Mouse (Mus musculus) heart, postnatal 0 days (tissue): ENCODE measurements around the gene Med21. TPM values are rescaled to one million over a fixed set of nuclear protein-coding genes. Genes with fewer than 3 reads are reported as not detected.
A peak's percentile ranks its signal among the peaks of the same experiment; 100 is the strongest.

Experiments
- ATAC-seq: fragments of 200-750 bp; cut with Nextera tagmentation; 2 replicates; pipeline ENCODE4 v1.8.0; 2017; ENCODE audit warnings: low read depth, moderate number of reproducible peaks, moderate library complexity; ENCODE audit not compliant: insufficient read depth
- DNase-seq: peaks from one replicate; pipeline ENCODE4 v3.0.0-alpha.2; 2016; ENCODE audit warnings: low spot score
- H3K27ac ChIP-seq: fragments of 300-500 bp; sonication (generic); 2 replicates; pipeline ENCODE4 v1.5.1; 2014; ENCODE audit warnings: low read depth, mild to moderate bottlenecking
- H3K27me3 ChIP-seq: fragments of 300-500 bp; sonication (generic); 2 replicates; pipeline ENCODE4 v1.6.1; 2014; ENCODE audit warnings: low read length, mixed read lengths; ENCODE audit not compliant: control insufficient read depth, insufficient read depth
- H3K36me3 ChIP-seq: fragments of 300-500 bp; sonication (generic); replicated peaks from 2 replicates; pipeline ENCODE4 v1.6.1; 2014; ENCODE audit warnings: low read length, mixed read lengths; ENCODE audit not compliant: control insufficient read depth, insufficient read depth
- H3K4me1 ChIP-seq: fragments of 300-500 bp; sonication (generic); 2 replicates; pipeline ENCODE4 v1.6.1; 2014; ENCODE audit warnings: antibody characterized with exemption; ENCODE audit not compliant: control insufficient read depth, insufficient read depth
- H3K4me2 ChIP-seq: fragments of 300-500 bp; sonication (generic); 2 replicates; pipeline ENCODE4 v1.6.1; 2014; ENCODE audit warnings: low read depth, mild to moderate bottlenecking, low read length, moderate library complexity
- H3K4me3 ChIP-seq: fragments of 300-500 bp; sonication (generic); 2 replicates; pipeline ENCODE4 v1.5.1; 2014; ENCODE audit warnings: low read depth, low read length
- H3K9ac ChIP-seq: fragments of 300-500 bp; sonication (generic); replicated peaks from 2 replicates; pipeline ENCODE4 v1.6.1; 2014; ENCODE audit warnings: low read depth, low read length, mixed read lengths
- H3K9me3 ChIP-seq: fragments of 300-500 bp; sonication (generic); replicated peaks from 2 replicates; pipeline ENCODE4 v1.6.1; 2016; ENCODE audit warnings: low read length; ENCODE audit not compliant: control insufficient read depth
- CTCF ChIP-seq: IDR thresholded peaks from 2 replicates; pipeline ENCODE4 v1.5.1; 2016; ENCODE audit warnings: antibody characterized with exemption, control low read depth, low read depth
- EP300 ChIP-seq: IDR thresholded peaks from 2 replicates; pipeline ENCODE4 v1.6.1; 2016; ENCODE audit warnings: antibody characterized with exemption, low read depth
- WGBS: fragments of 180-500 bp; shearing (Covaris S2); extraction: QIAGEN DNeasy Blood & Tissue Kit; methylation state at CpG from one replicate; pipeline ENCODE4 v1.1.7; 2014; 5-methylcytosine and 5-hydroxymethylcytosine counted together
- polyA plus RNA-seq: library from polyadenylated mRNA; unstranded; fragments of >200 nt; fragmentation: Nextera tagmentation; extraction: Ambion mirVana; gene quantifications from 2 replicates; pipeline ENCODE4 v1.2.1, GENCODE M21; 2015
- total RNA-seq: library from RNA; depleted of rRNA; stranded (reverse); fragments of >200 nt; gene quantifications from 2 replicates; pipeline ENCODE4 v1.2.3, GENCODE M21; 2014; ENCODE audit warnings: low replicate concordance

Med21 gene
- total and polyA plus RNA-seq, 2 experiments from 2014 or later: 85.9 to 139 TPM

DNA sequence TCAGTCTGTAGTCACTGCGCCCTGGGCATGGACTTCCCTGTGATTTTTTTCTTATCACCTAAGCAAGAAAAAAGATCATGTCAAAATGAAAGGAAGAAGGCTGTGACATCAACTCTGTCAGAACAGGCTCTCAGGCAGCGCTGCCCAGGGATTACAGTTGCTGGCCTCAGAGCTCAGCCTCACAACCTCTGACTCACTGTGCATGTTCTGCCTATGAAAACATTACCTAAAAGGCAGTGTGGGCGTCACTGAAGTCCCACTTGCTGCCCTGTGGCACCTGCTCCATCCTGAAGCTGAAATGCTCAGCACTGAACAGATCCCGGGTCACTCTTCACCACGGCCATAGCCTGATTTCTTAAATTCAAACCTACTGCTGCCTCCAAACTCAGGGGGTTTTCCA, 29.6 kb upstream of the Med21 start:
- DNase-seq: no peak
- no peak for TF ChIP-seq EP300
- no peak for TF ChIP-seq CTCF
- 92% methylated on average over 5 of the region's 5 CpGs for WGBS

DNA sequence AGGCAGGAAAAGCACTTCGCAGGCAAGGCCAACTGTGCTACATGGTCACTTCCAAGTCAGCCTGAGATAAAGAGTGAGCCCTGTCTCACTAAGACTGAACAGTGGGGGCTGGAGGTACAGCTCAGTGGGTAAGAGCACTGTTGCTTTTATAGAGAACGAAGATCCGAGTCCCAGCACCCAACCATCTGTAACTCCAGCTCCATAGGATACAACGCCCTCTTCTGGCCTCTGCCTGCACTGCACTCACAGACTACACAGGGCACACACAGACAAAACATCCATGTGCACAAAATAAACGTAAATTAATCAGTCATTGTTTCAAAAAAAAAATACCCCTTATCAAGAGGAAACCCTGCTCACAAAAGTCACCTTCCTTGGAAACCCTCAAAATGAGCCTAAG, 28.4 kb upstream of the Med21 start:
- Histone ChIP-seq H3K4me3 (no peak overlapping the region), H3K9me3 (no peaks in the 10 kb centered on the region), H3K27ac (no peak overlapping the region), H3K9ac (no peak overlapping the region), H3K4me2 (no peak overlapping the region), H3K27me3 (no peaks in the 10 kb centered on the region), H3K36me3 (peaks cover 80% of the 10 kb centered on the region), H3K4me1 (no peaks in the 10 kb centered on the region)
- TF ChIP-seq CTCF: peak; percentile 9; the same call in 1 of the 2 replicates
- TF ChIP-seq EP300: no peak
- ATAC-seq: no peak
- DNase-seq: no peak
- WGBS: 87% methylated on average over 5 of the region's 5 CpGs

More for the DNA sequence above, 29.6 kb upstream of the Med21 start:
- Histone ChIP-seq H3K27ac (no peak overlapping the region), H3K27me3 (no peaks in the 10 kb centered on the region), H3K4me2 (no peak overlapping the region), H3K9me3 (no peaks in the 10 kb centered on the region), H3K9ac (no peak overlapping the region), H3K36me3 (peaks cover 80% of the 10 kb centered on the region), H3K4me3 (no peak overlapping the region), H3K4me1 (no peaks in the 10 kb centered on the region)
- ATAC-seq: no peak

GRCm38 (mm10) chr6:146614541-146614940, 27.8 kb upstream of the Med21 start:
- H3K9ac ChIP-seq: no peak overlapping the region
- no peak overlapping the region for H3K27ac ChIP-seq
- 92% methylated on average over 5 of the region's 5 CpGs for WGBS
- H3K4me2 ChIP-seq: no peak overlapping the region
- no peak for DNase-seq
- H3K4me3 ChIP-seq: no peak overlapping the region
- peaks cover 77% of the 10 kb centered on the region for H3K36me3 ChIP-seq
- no peak for ATAC-seq
- no peaks in the 10 kb centered on the region for H3K27me3 ChIP-seq
- TF ChIP-seq EP300: no peak
- TF ChIP-seq CTCF: no peak
- H3K4me1 ChIP-seq: no peaks in the 10 kb centered on the region
- H3K9me3 ChIP-seq: no peaks in the 10 kb centered on the region

- no peak overlapping the region for H3K27ac ChIP-seq
- DNase-seq (no peak), ATAC-seq (no peak)
- no peak overlapping the region for H3K9ac ChIP-seq
- no peaks in the 10 kb centered on the region for H3K4me1 ChIP-seq
- H3K27me3 ChIP-seq: no peaks in the 10 kb centered on the region
- 90% methylated on average over 8 of the region's 8 CpGs for WGBS
- H3K36me3 ChIP-seq: peaks cover 77% of the 10 kb centered on the region
- TF ChIP-seq EP300 (no peak), CTCF (no peak)
- no peak overlapping the region for H3K4me2 ChIP-seq
- no peaks in the 10 kb centered on the region for H3K9me3 ChIP-seq
- H3K4me3 ChIP-seq: no peak overlapping the region
Observed at GRCm38 (mm10) chr6:146615891-146616290, 26.5 kb upstream of the Med21 start.

GRCm38 (mm10) chr6:146616670-146617069, 25.7 kb upstream of the Med21 start:
- Histone ChIP-seq H3K4me2 (no peak overlapping the region), H3K27me3 (no peaks in the 10 kb centered on the region), H3K9me3 (no peaks in the 10 kb centered on the region), H3K27ac (no peak overlapping the region), H3K36me3 (peaks cover 79% of the 10 kb centered on the region), H3K4me3 (no peak overlapping the region), H3K9ac (no peak overlapping the region), H3K4me1 (no peaks in the 10 kb centered on the region)
- whole genome bisulfite sequencing: 83% methylated on average over 2 of the region's 2 CpGs
- ATAC-seq (no peak), DNase-seq (no peak)
- TF ChIP-seq EP300 (no peak), CTCF (no peak)

- whole genome bisulfite sequencing: 90% methylated on average over 3 of the region's 3 CpGs
- no peak overlapping the region for H3K9ac ChIP-seq
- no peak for TF ChIP-seq CTCF
- TF ChIP-seq EP300: no peak
Observed at GRCm38 (mm10) chr6:146628123-146628522, 14.2 kb upstream of the Med21 start.

More at GRCm38 (mm10) chr6:146628123-146628522, 14.2 kb upstream of the Med21 start:
- ATAC-seq (no peak), DNase-seq (no peak)
- Histone ChIP-seq H3K9me3 (no peaks in the 10 kb centered on the region), H3K4me1 (0 out of 2 replicates have a peak, but pooled peaks cover 8% of the 10 kb centered on the region), H3K27ac (no peak overlapping the region), H3K4me3 (no peak overlapping the region), H3K4me2 (no peak overlapping the region), H3K36me3 (peaks cover 10% of the 10 kb centered on the region), H3K27me3 (no peaks in the 10 kb centered on the region)
